Mouse (Mus musculus) limb, embryonic 10.5 days (tissue): ENCODE measurements around the gene Thy1. TPM values are rescaled to one million over a fixed set of nuclear protein-coding genes. Genes with fewer than 3 reads are reported as not detected.
A peak's percentile ranks its signal among the peaks of the same experiment; 100 is the strongest.

Experiments
- DNase-seq: peaks from one replicate; pipeline ENCODE4 v3.0.0-alpha.2; 2017; ENCODE audit warnings: low spot score
- H3K27ac ChIP-seq: fragments of 300-500 bp; sonication (generic); 2 replicates; pipeline ENCODE4 v1.5.1; 2016; ENCODE audit warnings: mild to moderate bottlenecking
- H3K27me3 ChIP-seq: fragments of 300-500 bp; sonication (generic); 2 replicates; pipeline ENCODE4 v1.6.1; 2016; ENCODE audit warnings: low read depth, mild to moderate bottlenecking; ENCODE audit not compliant: poor library complexity, severe bottlenecking
- H3K36me3 ChIP-seq: fragments of 300-500 bp; sonication (generic); 2 replicates; pipeline ENCODE4 v1.6.1; 2016; ENCODE audit warnings: mild to moderate bottlenecking, moderate library complexity
- H3K4me1 ChIP-seq: fragments of 300-500 bp; sonication (generic); 2 replicates; pipeline ENCODE4 v1.6.1; 2016
- H3K4me3 ChIP-seq: fragments of 300-500 bp; sonication (generic); 2 replicates; pipeline ENCODE4 v1.5.1; 2016; ENCODE audit warnings: mild to moderate bottlenecking, moderate library complexity
- H3K9me3 ChIP-seq: fragments of 300-500 bp; sonication (generic); replicated peaks from 2 replicates; pipeline ENCODE4 v1.6.1; 2016; ENCODE audit warnings: mild to moderate bottlenecking
- whole genome bisulfite sequencing: fragments of 180-500 bp; shearing (Covaris S2); methylation state at CpG from one replicate; pipeline ENCODE4 v1.1.7; 2016; 5-methylcytosine and 5-hydroxymethylcytosine counted together
- polyA plus RNA-seq: library from polyadenylated mRNA; unstranded; fragments of >200 nt; fragmentation: Nextera tagmentation; extraction: Ambion mirVana; gene quantifications from 2 replicates; pipeline ENCODE4 v1.2.1, GENCODE M21; 2016

Thy1 gene
- polyA plus RNA-seq, 1 experiment from 2014 or later = 0.21 TPM

DNA sequence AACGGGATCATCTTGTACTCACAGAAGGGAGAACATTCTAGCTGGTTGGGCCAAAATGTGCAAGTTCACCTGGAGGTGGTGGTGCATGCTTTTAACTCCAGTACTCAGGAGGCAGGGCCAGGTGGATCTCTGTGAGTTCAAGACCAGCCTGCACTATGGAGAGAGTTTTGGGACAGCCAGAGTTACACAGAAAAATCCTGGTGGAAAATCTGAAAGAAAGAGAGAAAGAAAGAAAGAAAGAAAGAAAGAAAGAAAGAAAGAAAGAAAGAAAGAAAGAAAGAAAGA lies 846 bp upstream of the Thy1 start:
- Histone ChIP-seq H3K36me3 (no peaks in the 10 kb centered on the region), H3K27me3 (peaks cover 65% of the 10 kb centered on the region), H3K9me3 (no peaks in the 10 kb centered on the region), H3K27ac (no peak overlapping the region), H3K4me3 (no peak overlapping the region), H3K4me1 (peaks cover 20% of the 10 kb centered on the region)
- WGBS = 76% methylated on average over 1 of the region's 1 CpGs
- DNase-seq = no peak

DNA sequence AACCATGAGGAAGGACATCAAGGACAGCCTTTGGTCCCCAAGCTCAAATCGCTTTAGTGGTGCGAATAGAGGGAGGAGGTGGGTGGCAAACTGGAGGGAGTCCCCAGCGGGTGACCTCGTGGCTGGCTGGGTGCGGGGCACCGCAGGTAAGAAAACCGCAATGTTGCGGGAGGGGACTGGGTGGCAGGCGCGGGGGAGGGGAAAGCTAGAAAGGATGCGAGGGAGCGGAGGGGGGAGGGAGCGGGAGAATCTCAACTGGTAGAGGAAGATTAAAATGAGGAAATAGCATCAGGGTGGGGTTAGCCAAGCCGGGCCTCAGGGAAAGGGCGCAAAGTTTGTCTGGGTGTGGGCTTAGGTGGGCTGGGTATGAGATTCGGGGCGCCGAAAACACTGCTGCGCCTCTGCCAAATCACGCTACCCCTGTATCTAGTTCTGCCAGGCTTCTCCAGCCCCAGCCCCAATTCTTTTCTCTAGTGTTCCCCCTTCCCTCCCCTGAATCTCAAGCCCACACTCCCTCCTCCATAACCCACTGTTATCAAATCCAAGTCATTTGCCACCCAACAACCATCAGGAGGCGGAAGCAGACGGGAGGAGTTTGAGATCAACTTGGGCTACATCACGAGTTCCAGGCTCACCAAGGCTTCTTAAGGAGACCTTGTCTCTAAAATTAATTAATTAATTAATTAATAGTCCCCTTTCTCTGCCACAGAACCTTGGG lies 683 bp downstream of the Thy1 start:
- DNase-seq = peak; percentile 41
- Histone ChIP-seq H3K4me3 (peak overlapping the region; percentile 51), H3K36me3 (no peaks in the 10 kb centered on the region), H3K4me1 (peaks cover 20% of the 10 kb centered on the region), H3K9me3 (no peaks in the 10 kb centered on the region), H3K27ac (no peak overlapping the region), H3K27me3 (peaks cover 81% of the 10 kb centered on the region)
- WGBS = 2% methylated on average over 23 of the region's 23 CpGs

GRCm38 (mm10) chr9:44044426-44045157 lies 1.4 kb downstream of the Thy1 start:
- Histone ChIP-seq H3K27me3 (peaks cover 86% of the 10 kb centered on the region), H3K36me3 (no peaks in the 10 kb centered on the region), H3K4me3 (no peak overlapping the region), H3K27ac (no peak overlapping the region), H3K9me3 (no peaks in the 10 kb centered on the region), H3K4me1 (peaks cover 20% of the 10 kb centered on the region)
- WGBS = 42% methylated on average over 14 of the region's 14 CpGs
- DNase-seq = no peak

DNA sequence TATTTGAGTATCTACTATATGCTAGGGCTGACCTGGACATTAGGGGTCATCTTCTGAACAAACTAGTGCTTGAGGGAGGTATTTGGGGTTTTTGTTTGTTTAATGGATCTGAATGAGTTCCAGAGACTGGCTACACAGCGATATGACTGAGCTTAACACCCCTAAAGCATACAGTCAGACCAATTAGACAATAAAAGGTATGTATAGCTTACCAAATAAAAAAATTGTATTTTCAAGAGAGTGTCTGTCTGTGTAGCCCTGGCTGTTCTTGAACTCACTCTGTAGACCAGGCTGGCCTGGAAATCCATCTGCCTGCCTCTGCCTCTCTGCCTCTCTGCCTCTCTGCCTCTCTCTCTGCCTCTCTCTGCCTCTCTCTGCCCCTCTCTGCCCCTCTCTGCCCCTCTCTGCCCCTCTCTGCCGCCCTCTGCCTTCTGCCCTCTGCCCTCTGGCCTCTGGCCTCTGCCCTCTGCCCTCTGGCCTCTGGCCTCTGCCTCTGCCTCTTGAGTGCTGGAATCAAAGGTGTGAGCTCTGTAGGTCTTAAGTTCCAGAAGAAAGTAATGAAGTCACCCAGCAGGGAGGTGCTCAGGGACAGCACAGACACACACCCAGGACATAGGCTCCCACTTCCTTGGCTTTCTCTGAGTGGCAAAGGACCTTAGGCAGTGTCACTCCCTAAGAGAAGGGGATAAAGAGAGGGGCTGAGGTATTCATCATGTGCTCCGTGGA lies 2.1 kb downstream of the Thy1 start:
- DNase-seq = no peak
- no peak overlapping the region for H3K27ac ChIP-seq
- H3K27me3 ChIP-seq = peaks cover 86% of the 10 kb centered on the region
- H3K9me3 ChIP-seq = no peaks in the 10 kb centered on the region
- no peaks in the 10 kb centered on the region for H3K36me3 ChIP-seq
- WGBS = 71% methylated on average over 3 of the region's 3 CpGs
- H3K4me1 ChIP-seq = peaks cover 20% of the 10 kb centered on the region
- H3K4me3 ChIP-seq = no peak overlapping the region

GRCm38 (mm10) chr9:44045884-44046272 lies 2.7 kb downstream of the Thy1 start:
- H3K4me1 ChIP-seq = peaks cover 20% of the 10 kb centered on the region
- DNase-seq = no peak
- no peak overlapping the region for H3K4me3 ChIP-seq
- peaks cover 84% of the 10 kb centered on the region for H3K27me3 ChIP-seq
- no peaks in the 10 kb centered on the region for H3K36me3 ChIP-seq
- WGBS = 80% methylated on average over 5 of the region's 5 CpGs
- no peaks in the 10 kb centered on the region for H3K9me3 ChIP-seq
- no peak overlapping the region for H3K27ac ChIP-seq

GRCm38 (mm10) chr9:44046426-44046825 lies 3.2 kb downstream of the Thy1 start:
- Histone ChIP-seq H3K4me3 (no peak overlapping the region), H3K4me1 (peaks cover 20% of the 10 kb centered on the region), H3K9me3 (no peaks in the 10 kb centered on the region), H3K27ac (no peak overlapping the region), H3K27me3 (peaks cover 79% of the 10 kb centered on the region), H3K36me3 (no peaks in the 10 kb centered on the region)
- 91% methylated on average over 12 of the region's 12 CpGs for WGBS
- no peak for DNase-seq

DNA sequence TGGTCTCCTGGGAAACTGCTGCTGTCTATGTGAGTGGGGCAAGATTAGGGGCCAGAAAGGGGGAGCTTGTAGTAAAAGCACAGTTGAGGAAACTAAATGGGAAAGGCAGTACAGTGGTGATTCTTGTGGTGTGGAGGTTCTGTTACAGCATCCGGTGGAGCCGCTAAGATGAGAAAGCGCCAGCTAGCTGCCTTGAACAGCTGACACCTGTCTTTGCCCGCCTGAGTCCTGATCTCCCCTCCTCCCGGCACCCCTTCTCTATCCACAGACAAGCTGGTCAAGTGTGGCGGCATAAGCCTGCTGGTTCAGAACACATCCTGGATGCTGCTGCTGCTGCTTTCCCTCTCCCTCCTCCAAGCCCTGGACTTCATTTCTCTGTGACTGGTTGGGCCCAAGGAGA lies 3.9 kb downstream of the Thy1 start:
- Histone ChIP-seq H3K27ac (no peak overlapping the region), H3K4me1 (peaks cover 20% of the 10 kb centered on the region), H3K9me3 (no peaks in the 10 kb centered on the region), H3K27me3 (peaks cover 73% of the 10 kb centered on the region), H3K4me3 (no peak overlapping the region), H3K36me3 (no peaks in the 10 kb centered on the region)
- 72% methylated on average over 6 of the region's 6 CpGs for WGBS
- no peak for DNase-seq

DNA sequence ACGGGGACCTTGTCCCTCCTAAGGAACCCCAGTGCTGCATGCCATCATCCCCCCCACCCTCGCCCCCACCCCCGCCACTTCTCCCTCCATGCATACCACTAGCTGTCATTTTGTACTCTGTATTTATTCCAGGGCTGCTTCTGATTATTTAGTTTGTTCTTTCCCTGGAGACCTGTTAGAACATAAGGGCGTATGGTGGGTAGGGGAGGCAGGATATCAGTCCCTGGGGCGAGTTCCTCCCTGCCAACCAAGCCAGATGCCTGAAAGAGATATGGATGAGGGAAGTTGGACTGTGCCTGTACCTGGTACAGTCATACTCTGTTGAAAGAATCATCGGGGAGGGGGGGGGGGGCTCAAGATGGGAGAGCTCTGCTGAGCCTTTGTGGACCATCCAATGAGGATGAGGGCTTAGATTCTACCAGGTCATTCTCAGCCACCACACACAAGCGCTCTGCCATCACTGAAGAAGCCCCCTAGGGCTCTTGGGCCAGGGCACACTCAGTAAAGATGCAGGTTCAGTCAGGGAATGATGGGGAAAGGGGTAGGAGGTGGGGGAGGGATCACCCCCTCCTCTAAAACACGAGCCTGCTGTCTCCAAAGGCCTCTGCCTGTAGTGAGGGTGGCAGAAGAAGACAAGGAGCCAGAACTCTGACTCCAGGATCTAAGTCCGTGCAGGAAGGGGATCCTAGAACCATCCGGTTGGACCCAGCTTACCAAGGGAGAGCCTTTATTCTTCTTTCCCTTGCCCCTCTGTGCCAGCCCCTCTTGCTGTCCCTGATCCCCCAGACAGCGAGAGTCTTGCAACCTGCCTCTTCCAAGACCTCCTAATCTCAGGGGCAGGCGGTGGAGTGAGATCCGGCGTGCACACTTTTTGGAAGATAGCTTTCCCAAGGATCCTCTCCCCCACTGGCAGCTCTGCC lies 4.6 kb downstream of the Thy1 start:
- no peaks in the 10 kb centered on the region for H3K9me3 ChIP-seq
- no peak overlapping the region for H3K4me3 ChIP-seq
- no peak for DNase-seq
- peaks cover 65% of the 10 kb centered on the region for H3K27me3 ChIP-seq
- WGBS = 78% methylated on average over 14 of the region's 14 CpGs
- H3K4me1 ChIP-seq = peaks cover 17% of the 10 kb centered on the region
- H3K36me3 ChIP-seq = no peaks in the 10 kb centered on the region
- H3K27ac ChIP-seq = no peak overlapping the region

- peaks cover 56% of the 10 kb centered on the region for H3K27me3 ChIP-seq
- no peak overlapping the region for H3K4me3 ChIP-seq
- H3K27ac ChIP-seq = no peak overlapping the region
- no peaks in the 10 kb centered on the region for H3K9me3 ChIP-seq
- 79% methylated on average over 15 of the region's 15 CpGs for WGBS
- peaks cover 8% of the 10 kb centered on the region for H3K4me1 ChIP-seq
- no peak for DNase-seq
- no peaks in the 10 kb centered on the region for H3K36me3 ChIP-seq
Observed at GRCm38 (mm10) chr9:44048541-44049380, 5.6 kb downstream of the Thy1 start.

DNA sequence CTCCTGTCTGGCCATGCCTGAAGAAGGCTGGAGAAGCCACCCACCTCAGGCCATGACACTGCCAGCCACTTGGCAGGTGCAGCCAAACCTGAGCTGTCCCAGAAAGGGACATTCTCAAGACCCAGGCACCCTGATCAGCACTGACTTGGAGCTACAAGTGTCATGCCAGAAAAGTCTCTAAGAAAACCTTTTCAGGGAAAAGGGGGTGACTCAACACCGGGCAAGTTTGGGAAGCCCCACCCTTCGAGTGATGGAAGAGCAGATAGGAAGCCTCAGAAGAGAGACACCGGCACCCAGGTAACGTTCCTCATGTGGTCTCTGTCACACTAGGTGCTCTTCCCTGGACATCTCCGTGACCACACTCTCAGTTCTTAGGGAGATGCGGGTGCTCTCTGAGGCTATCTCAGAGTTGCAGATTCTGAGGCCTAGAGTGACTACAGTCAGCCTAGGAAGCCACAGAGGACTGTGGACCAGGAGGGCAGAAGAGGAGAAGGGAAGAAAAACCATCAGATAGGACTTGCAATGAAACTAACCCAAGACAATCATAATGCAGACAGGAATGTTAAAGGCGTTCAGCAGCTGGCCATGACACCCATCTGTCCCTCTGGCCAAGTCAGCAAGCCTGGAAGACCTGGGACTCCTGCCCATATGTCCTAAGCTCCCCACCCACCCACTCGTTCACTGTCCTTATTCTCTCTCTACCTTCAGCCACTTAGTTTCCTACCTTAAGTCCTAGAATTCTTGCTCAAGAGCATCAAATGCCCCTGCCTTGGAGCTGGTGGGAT lies 6.4 kb downstream of the Thy1 start:
- Histone ChIP-seq H3K27ac (no peak overlapping the region), H3K4me1 (no peaks in the 10 kb centered on the region), H3K4me3 (no peak overlapping the region), H3K27me3 (peaks cover 47% of the 10 kb centered on the region), H3K9me3 (no peaks in the 10 kb centered on the region), H3K36me3 (no peaks in the 10 kb centered on the region)
- 90% methylated on average over 8 of the region's 8 CpGs for WGBS
- DNase-seq = no peak

GRCm38 (mm10) chr9:44052855-44053254 lies 9.7 kb downstream of the Thy1 start:
- Histone ChIP-seq H3K27ac (no peak overlapping the region), H3K4me1 (no peaks in the 10 kb centered on the region), H3K27me3 (peaks cover 15% of the 10 kb centered on the region; the same call in 1 of the 2 replicates), H3K9me3 (no peaks in the 10 kb centered on the region), H3K36me3 (no peaks in the 10 kb centered on the region), H3K4me3 (no peak overlapping the region)
- 60% methylated on average over 3 of the region's 3 CpGs for WGBS
- no peak for DNase-seq
